Mouse (Mus musculus): Measurements from ENCODE around the gene Stoml3.

Stoml3 gene

GRCm38 (mm10) chr3:53488353-53488752 lies at the start of gene Stoml3:
TSS of gene Stoml3 (plus strand) at chr3:53488653.
- no peak for DNase-seq (ENCODE audit: low read depth)

GRCm38 (mm10) chr3:53445540-53445939 lies 42.9 kb upstream of the Stoml3 start:
- no peak for DNase-seq (ENCODE audit: low read depth)

- no peak for DNase-seq (ENCODE audit: low read depth)
These were observed 41.7 kb upstream of the Stoml3 start for GRCm38 (mm10) chr3:53446801-53447200.

GRCm38 (mm10) chr3:53448208-53448607 lies 40.2 kb upstream of the Stoml3 start:
- DNase-seq (ENCODE audit: low read depth): peak; percentile 58

GRCm38 (mm10) chr3:53450666-53451065 lies 37.8 kb upstream of the Stoml3 start:
- DNase-seq (ENCODE audit: low read depth): no peak

GRCm38 (mm10) chr3:53452351-53452750 lies 36.1 kb upstream of the Stoml3 start:
- no peak for DNase-seq (ENCODE audit: low read depth)

GRCm38 (mm10) chr3:53453346-53453745 lies 35.1 kb upstream of the Stoml3 start:
- no peak for DNase-seq (ENCODE audit: low read depth)

GRCm38 (mm10) chr3:53454005-53454404 lies 34.4 kb upstream of the Stoml3 start:
- DNase-seq (ENCODE audit: low read depth): no peak

GRCm38 (mm10) chr3:53454561-53454960 lies 33.9 kb upstream of the Stoml3 start:
- DNase-seq (ENCODE audit: low read depth): no peak

- no peak for DNase-seq (ENCODE audit: low read depth)
These were observed 33.5 kb upstream of the Stoml3 start for GRCm38 (mm10) chr3:53454984-53455383.

GRCm38 (mm10) chr3:53457750-53458149 lies 30.7 kb upstream of the Stoml3 start:
- DNase-seq (ENCODE audit: low read depth): no peak

- no peak for DNase-seq (ENCODE audit: low read depth)
These were observed 28.3 kb upstream of the Stoml3 start for GRCm38 (mm10) chr3:53460106-53460505.

- peak; percentile 39 for DNase-seq (ENCODE audit: low read depth)
These were observed 25.8 kb upstream of the Stoml3 start for GRCm38 (mm10) chr3:53462701-53463045.

GRCm38 (mm10) chr3:53463046-53463764 lies 25.2 kb upstream of the Stoml3 start, which contains the start of the genes Nhlrc3 and Proser1:
TSS of gene Nhlrc3 (minus strand) at chr3:53463332.
TSS of gene Proser1 (plus strand) at chr3:53463666.
- peak; percentile 85 for DNase-seq (ENCODE audit: low read depth)

GRCm38 (mm10) chr3:53463765-53464114 lies 24.7 kb upstream of the Stoml3 start:
- DNase-seq (ENCODE audit: low read depth): no peak

- DNase-seq (ENCODE audit: low read depth): peak; percentile 32
These were observed 24.2 kb upstream of the Stoml3 start for GRCm38 (mm10) chr3:53464146-53464698.

GRCm38 (mm10) chr3:53465330-53465729 lies 23.1 kb upstream of the Stoml3 start:
- peak; percentile 10 for DNase-seq (ENCODE audit: low read depth)

GRCm38 (mm10) chr3:53466481-53466880 lies 22.0 kb upstream of the Stoml3 start:
- DNase-seq (ENCODE audit: low read depth): no peak

GRCm38 (mm10) chr3:53467356-53467755 lies 21.1 kb upstream of the Stoml3 start:
- DNase-seq (ENCODE audit: low read depth): no peak

GRCm38 (mm10) chr3:53469650-53470049 lies 18.8 kb upstream of the Stoml3 start:
- no peak for DNase-seq (ENCODE audit: low read depth)

GRCm38 (mm10) chr3:53472061-53472460 lies 16.4 kb upstream of the Stoml3 start:
- no peak for DNase-seq (ENCODE audit: low read depth)

- no peak for DNase-seq (ENCODE audit: low read depth)
These were observed 14.3 kb upstream of the Stoml3 start for GRCm38 (mm10) chr3:53474179-53474578.

- DNase-seq (ENCODE audit: low read depth): peak; percentile 24
These were observed 12.6 kb upstream of the Stoml3 start for GRCm38 (mm10) chr3:53475889-53476288.

- no peak for DNase-seq (ENCODE audit: low read depth)
These were observed 11.0 kb upstream of the Stoml3 start for GRCm38 (mm10) chr3:53477468-53477867.

Data from c-Kit-positive CD71-positive TER-119-negative erythroid progenitor cells, embryonic 14.5 days (primary cell).